Mouse (Mus musculus) liver, embryonic 15.5 days (tissue): ENCODE measurements around the gene Gpc6. TPM values are rescaled to one million over a fixed set of nuclear protein-coding genes. Genes with fewer than 3 reads are reported as not detected.

Experiments
- ATAC-seq: fragments of 200-750 bp; cut with Nextera tagmentation; 2 replicates; pipeline ENCODE4 v1.8.0; 2017; ENCODE audit warnings: moderate number of reproducible peaks, mild to moderate bottlenecking, moderate library complexity; ENCODE audit not compliant: insufficient read depth
- H3K27ac ChIP-seq: fragments of 300-500 bp; sonication (generic); replicated peaks from 2 replicates; pipeline ENCODE4 v1.5.1; 2015; ENCODE audit warnings: mild to moderate bottlenecking, inconsistent platforms
- H3K27me3 ChIP-seq: fragments of 300-500 bp; sonication (generic); 2 replicates; pipeline ENCODE4 v1.6.1; 2015; ENCODE audit warnings: mild to moderate bottlenecking, inconsistent platforms
- H3K36me3 ChIP-seq: fragments of 300-500 bp; sonication (generic); replicated peaks from 2 replicates; pipeline ENCODE4 v1.6.1; 2015; ENCODE audit warnings: moderate library complexity, mild to moderate bottlenecking, inconsistent platforms
- H3K4me1 ChIP-seq: fragments of 300-500 bp; sonication (generic); replicated peaks from 2 replicates; pipeline ENCODE4 v1.6.1; 2015; ENCODE audit warnings: inconsistent platforms
- H3K4me2 ChIP-seq: fragments of 300-500 bp; sonication (generic); 2 replicates; pipeline ENCODE4 v1.6.1; 2015; ENCODE audit warnings: moderate library complexity, mild to moderate bottlenecking, inconsistent platforms
- H3K4me3 ChIP-seq: fragments of 300-500 bp; sonication (generic); replicated peaks from 2 replicates; pipeline ENCODE4 v1.5.1; 2015; ENCODE audit warnings: mild to moderate bottlenecking, inconsistent platforms
- H3K9ac ChIP-seq: fragments of 300-500 bp; sonication (generic); 2 replicates; pipeline ENCODE4 v1.6.1; 2015; ENCODE audit warnings: moderate library complexity, mild to moderate bottlenecking, inconsistent platforms
- H3K9me3 ChIP-seq: fragments of 300-500 bp; sonication (generic); replicated peaks from 2 replicates; pipeline ENCODE4 v1.6.1; 2016; ENCODE audit warnings: inconsistent platforms
- WGBS: fragments of 180-500 bp; shearing (Covaris S2); methylation state at CpG from one replicate; pipeline ENCODE4 v1.1.7; 2015; ENCODE audit warnings: mixed read lengths; ENCODE audit not compliant: insufficient replicate concordance; 5-methylcytosine and 5-hydroxymethylcytosine counted together
- polyA plus RNA-seq: library from polyadenylated mRNA; unstranded; fragments of >200 nt; fragmentation: Nextera tagmentation; extraction: Ambion mirVana; gene quantifications from 2 replicates; pipeline ENCODE4 v1.2.1, GENCODE M21; 2015

Gpc6 gene
- polyA plus RNA-seq, 1 experiment from 2014 or later, result 3.4 TPM

DNA sequence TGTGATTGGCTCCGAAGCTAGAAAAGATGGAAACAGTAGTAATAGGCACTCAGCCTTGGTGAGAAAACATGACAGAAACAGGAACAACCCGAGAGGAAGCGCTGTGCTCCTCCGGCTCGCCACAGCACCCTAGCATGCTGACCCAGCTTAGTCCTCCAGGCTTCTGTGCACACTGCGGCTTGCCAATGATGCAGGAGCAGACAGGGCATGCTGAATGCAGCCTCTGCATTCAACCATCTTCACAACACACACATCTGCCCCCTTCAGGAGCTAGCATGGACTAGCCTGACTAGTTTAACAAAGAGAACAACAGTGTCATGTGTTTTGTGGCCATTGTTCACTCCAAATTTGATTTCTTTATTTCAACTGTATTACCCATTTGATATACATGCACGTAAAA, 226.5 kb downstream of the Gpc6 start:
- Histone ChIP-seq H3K9me3 (no peaks in the 10 kb centered on the region), H3K36me3 (no peaks in the 10 kb centered on the region), H3K4me1 (no peaks in the 10 kb centered on the region), H3K4me3 (no peak overlapping the region), H3K27me3 (no peaks in the 10 kb centered on the region), H3K27ac (no peak overlapping the region), H3K4me2 (no peak overlapping the region), H3K9ac (no peak overlapping the region)
- WGBS, result 62% methylated on average over 7 of the region's 7 CpGs
- no peak for ATAC-seq

DNA sequence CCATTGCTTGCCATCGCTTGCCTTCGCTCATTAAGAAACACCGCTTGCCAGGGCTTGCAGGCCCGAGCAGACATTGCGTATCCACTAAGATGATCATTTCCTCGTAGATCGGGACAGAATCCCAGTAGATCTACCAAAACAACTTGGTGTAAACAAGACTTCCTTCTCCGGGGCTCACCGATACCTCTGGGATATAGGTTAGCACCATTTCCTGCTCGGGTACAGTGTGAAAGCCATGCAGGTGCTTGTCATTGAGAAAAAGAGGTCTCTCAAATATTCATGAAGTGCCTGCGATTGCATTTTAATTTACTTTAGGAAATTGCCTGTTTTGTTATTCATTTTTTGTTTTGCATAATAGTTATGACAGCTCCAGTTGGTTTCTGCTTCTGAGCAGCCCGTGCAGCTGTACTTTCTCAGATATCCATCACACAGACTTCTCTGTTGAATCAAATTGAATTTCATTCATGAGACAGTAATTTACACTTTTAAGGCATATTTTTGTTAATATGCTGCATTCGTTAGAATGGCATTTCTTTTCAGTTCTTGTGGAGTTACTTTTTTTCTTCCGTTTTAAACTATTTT, 230.9 kb downstream of the Gpc6 start:
- Histone ChIP-seq H3K9me3 (no peaks in the 10 kb centered on the region), H3K4me2 (no peak overlapping the region), H3K27ac (no peak overlapping the region), H3K36me3 (no peaks in the 10 kb centered on the region), H3K9ac (no peak overlapping the region), H3K4me3 (no peak overlapping the region), H3K27me3 (no peaks in the 10 kb centered on the region), H3K4me1 (no peaks in the 10 kb centered on the region)
- no peak for ATAC-seq
- WGBS, result 74% methylated on average over 14 of the region's 14 CpGs

DNA sequence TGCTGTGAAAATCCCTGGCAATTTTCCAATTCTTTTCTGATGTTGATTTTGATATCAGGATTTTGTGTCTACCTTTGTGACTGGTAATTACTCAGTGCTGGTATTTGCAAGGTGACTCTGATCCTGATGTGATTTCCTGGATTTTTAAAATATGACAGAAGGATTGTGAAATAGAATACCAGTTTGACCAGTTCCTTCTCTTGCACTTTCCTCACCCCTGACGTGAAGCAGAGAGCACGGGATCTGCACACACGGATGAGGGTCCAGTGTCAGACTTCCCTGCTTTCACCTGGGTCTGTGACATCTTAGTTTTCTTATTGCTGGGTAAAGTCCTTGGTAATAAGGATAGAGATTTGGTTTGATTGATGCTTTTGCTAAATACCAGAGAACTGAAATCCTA, 232.3 kb downstream of the Gpc6 start:
- H3K27me3 ChIP-seq, result no peaks in the 10 kb centered on the region
- H3K4me2 ChIP-seq, result no peak overlapping the region
- no peak overlapping the region for H3K9ac ChIP-seq
- no peaks in the 10 kb centered on the region for H3K36me3 ChIP-seq
- H3K9me3 ChIP-seq, result no peaks in the 10 kb centered on the region
- 68% methylated on average over 3 of the region's 3 CpGs for WGBS
- H3K4me1 ChIP-seq, result no peaks in the 10 kb centered on the region
- H3K27ac ChIP-seq, result no peak overlapping the region
- no peak overlapping the region for H3K4me3 ChIP-seq
- ATAC-seq, result no peak

DNA sequence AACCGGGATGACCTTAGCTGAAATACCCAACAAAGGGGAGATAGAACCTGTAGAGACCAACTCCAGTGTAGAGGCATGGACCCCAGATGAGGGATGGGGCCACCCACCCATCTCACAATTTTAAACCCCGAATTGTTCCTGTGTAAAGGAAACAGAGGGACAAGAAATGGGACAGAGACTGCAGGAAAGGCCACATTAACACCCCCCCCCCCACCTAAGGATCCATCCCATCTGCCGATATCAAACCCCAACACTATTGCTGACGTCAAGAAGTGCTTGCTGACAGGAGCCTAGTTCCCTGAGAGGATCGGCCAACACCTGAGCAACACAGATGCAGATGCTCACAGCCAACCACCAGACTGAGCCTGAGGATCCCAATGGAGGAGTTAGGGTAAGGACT, 241.2 kb downstream of the Gpc6 start:
- no peaks in the 10 kb centered on the region for H3K9me3 ChIP-seq
- no peak overlapping the region for H3K27ac ChIP-seq
- H3K27me3 ChIP-seq, result no peaks in the 10 kb centered on the region
- no peak overlapping the region for H3K4me2 ChIP-seq
- H3K4me3 ChIP-seq, result no peak overlapping the region
- no peaks in the 10 kb centered on the region for H3K4me1 ChIP-seq
- 71% methylated on average over 5 of the region's 5 CpGs for WGBS
- no peak overlapping the region for H3K9ac ChIP-seq
- H3K36me3 ChIP-seq, result no peaks in the 10 kb centered on the region
- ATAC-seq, result no peak

DNA sequence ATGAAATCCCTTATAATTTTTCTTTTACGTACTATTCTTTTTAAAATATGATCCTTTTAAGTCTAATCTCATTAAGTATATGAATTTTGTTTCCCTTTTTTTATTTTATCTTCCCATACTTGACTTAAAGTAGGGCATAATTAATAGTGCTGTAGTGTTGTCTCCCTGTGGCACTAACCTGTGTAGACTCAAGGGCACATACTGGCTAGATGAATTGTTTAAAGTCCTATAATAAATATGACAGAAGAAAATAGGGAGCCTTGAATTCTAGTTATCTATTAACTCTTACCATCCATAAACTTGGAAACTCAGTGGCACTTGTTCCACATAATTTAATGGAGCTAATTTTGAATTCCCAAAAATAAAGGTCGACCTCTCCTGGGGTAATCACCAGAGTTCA, 268.2 kb downstream of the Gpc6 start:
- Histone ChIP-seq H3K27me3 (no peaks in the 10 kb centered on the region), H3K27ac (no peak overlapping the region), H3K4me3 (no peak overlapping the region), H3K9me3 (no peaks in the 10 kb centered on the region), H3K9ac (no peak overlapping the region), H3K4me1 (no peaks in the 10 kb centered on the region), H3K36me3 (no peaks in the 10 kb centered on the region), H3K4me2 (no peak overlapping the region)
- WGBS, result 59% methylated on average over 2 of the region's 2 CpGs
- no peak for ATAC-seq

DNA sequence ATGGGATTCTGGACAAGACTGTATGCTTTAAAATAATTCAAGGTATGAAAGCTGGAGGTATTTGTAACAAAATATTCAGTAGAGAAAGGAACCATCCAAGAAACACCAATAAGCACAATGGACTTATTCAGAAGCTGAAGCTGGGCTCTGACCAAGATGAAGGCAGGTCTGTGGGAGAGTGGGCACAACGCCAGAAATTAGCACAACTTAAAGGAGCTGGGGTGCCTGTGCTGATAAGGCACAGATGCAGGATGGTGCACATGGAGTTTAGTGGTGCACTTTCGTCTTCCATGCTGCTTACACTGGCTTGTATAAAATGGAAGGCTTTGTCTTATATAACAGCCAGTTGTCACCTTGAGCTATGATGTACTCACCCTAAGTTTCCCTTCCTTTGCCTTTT, 276.9 kb downstream of the Gpc6 start:
- H3K4me2 ChIP-seq, result no peak overlapping the region
- no peak overlapping the region for H3K27ac ChIP-seq
- no peaks in the 10 kb centered on the region for H3K27me3 ChIP-seq
- H3K4me1 ChIP-seq, result no peaks in the 10 kb centered on the region
- ATAC-seq, result no peak
- H3K9me3 ChIP-seq, result no peaks in the 10 kb centered on the region
- H3K36me3 ChIP-seq, result no peaks in the 10 kb centered on the region
- 48% methylated on average over 2 of the region's 2 CpGs for WGBS
- no peak overlapping the region for H3K9ac ChIP-seq
- H3K4me3 ChIP-seq, result no peak overlapping the region

DNA sequence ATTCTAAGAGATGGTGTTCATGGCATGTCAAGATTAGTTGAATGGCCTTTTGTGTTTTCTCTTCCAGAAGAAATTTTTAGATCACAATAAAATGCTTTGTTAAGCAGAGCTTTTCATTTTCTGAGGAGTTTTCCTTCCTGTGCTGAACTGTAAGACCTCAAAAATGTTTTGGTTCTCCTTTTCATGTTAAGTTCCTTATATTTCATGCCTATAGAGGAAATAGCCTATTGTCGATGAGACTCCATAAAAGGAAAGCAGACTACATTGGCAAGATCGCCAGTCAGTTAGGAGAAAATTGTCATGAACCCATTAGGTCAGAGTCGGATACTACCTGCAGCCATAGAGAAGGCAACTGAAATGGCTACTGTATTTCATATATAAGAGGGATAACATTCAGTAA, 278.8 kb downstream of the Gpc6 start:
- Histone ChIP-seq H3K9ac (no peak overlapping the region), H3K27me3 (no peaks in the 10 kb centered on the region), H3K27ac (no peak overlapping the region), H3K4me1 (no peaks in the 10 kb centered on the region), H3K36me3 (no peaks in the 10 kb centered on the region), H3K4me2 (no peak overlapping the region), H3K4me3 (no peak overlapping the region), H3K9me3 (no peaks in the 10 kb centered on the region)
- 32% methylated on average over 3 of the region's 3 CpGs for WGBS
- no peak for ATAC-seq

DNA sequence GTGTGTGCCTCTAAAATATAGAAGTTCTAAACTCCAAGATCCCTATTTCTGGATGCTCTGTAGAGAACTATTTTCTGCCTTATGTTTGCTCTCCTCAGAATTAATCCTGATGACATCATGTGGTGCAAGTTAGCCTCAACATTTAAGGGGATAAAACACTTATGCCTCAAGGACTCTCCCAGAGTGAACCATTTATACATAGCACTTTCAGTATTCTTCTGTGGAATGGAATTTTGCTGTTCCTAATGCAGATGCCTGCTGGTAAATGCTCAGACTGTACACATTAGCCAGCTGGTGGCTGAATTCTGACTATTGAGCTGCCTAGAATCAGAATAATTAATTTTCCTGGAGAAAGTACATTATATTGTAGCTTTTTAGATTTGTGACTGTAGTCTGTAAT, 289.3 kb downstream of the Gpc6 start:
- Histone ChIP-seq H3K9me3 (no peaks in the 10 kb centered on the region), H3K27me3 (no peaks in the 10 kb centered on the region), H3K4me2 (no peak overlapping the region), H3K36me3 (no peaks in the 10 kb centered on the region), H3K4me1 (no peaks in the 10 kb centered on the region), H3K9ac (no peak overlapping the region), H3K4me3 (no peak overlapping the region), H3K27ac (no peak overlapping the region)
- no peak for ATAC-seq

DNA sequence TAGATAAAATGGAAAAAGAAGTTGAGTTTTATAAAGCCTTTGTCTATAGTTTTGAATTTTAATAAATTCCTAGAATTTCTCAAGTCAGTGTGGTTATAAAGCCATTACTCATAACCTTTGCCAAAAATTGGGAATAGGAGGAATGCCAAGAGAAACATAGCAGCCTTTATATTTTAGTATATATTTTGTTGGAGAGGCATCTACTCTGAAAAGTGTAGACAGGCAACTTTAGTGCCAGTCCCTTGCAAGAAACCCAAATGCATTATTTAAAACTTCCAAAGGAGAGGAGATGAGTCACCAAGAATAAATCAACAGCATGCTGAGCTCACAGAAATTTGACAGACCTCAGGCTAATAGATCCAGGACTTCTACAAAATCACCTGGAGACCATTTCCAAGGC, 301.8 kb downstream of the Gpc6 start:
- Histone ChIP-seq H3K36me3 (no peaks in the 10 kb centered on the region), H3K9me3 (no peaks in the 10 kb centered on the region), H3K27me3 (no peaks in the 10 kb centered on the region), H3K4me1 (no peaks in the 10 kb centered on the region), H3K9ac (no peak overlapping the region), H3K27ac (no peak overlapping the region), H3K4me3 (no peak overlapping the region), H3K4me2 (no peak overlapping the region)
- ATAC-seq, result no peak

DNA sequence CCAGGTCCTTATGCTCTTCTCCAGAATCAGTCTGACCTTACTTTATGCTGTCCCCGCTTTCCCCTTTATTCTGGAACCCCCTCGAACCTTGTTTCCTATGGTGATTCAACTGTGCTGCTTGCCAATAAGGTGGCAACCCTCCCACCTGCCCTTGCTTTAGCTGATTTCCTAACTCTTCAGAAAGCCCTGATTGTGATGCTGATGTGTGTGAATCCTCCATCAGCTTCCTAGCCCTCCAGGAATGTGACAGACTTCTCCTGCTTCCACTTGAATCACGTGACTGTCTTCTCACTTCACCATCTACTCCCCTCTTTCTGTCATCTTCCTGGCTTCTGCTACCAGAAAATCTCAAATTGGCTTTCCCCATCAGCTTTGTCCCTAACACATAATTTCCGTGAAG, 305.4 kb downstream of the Gpc6 start:
- Histone ChIP-seq H3K4me1 (no peaks in the 10 kb centered on the region), H3K4me2 (no peak overlapping the region), H3K36me3 (no peaks in the 10 kb centered on the region), H3K27ac (no peak overlapping the region), H3K4me3 (no peak overlapping the region), H3K9me3 (no peaks in the 10 kb centered on the region), H3K9ac (no peak overlapping the region), H3K27me3 (no peaks in the 10 kb centered on the region)
- 48% methylated on average over 4 of the region's 4 CpGs for WGBS
- no peak for ATAC-seq

DNA sequence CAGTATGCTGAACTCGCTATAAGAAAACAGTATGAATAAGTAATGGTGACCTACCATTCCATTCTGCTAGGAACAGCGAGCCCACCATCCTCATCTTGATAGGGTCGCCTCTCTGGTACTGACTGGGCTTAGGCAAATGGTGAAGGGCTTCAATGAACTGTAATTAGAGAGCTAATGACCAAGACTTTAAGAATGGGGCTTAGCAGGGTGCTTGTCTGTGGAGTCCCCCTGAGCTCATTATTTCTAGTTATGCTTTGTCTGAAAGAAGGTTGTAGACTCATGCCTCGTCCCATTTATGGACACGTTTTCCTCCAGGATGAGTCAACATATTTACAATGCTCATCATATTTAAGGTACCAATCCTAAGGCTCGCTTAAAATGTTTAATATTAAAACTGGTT, 313.1 kb downstream of the Gpc6 start:
- no peak overlapping the region for H3K27ac ChIP-seq
- 60% methylated on average over 6 of the region's 6 CpGs for WGBS
- no peaks in the 10 kb centered on the region for H3K4me1 ChIP-seq
- no peak for ATAC-seq
- no peaks in the 10 kb centered on the region for H3K9me3 ChIP-seq
- no peaks in the 10 kb centered on the region for H3K27me3 ChIP-seq
- H3K4me3 ChIP-seq, result no peak overlapping the region
- no peak overlapping the region for H3K4me2 ChIP-seq
- no peaks in the 10 kb centered on the region for H3K36me3 ChIP-seq
- no peak overlapping the region for H3K9ac ChIP-seq

DNA sequence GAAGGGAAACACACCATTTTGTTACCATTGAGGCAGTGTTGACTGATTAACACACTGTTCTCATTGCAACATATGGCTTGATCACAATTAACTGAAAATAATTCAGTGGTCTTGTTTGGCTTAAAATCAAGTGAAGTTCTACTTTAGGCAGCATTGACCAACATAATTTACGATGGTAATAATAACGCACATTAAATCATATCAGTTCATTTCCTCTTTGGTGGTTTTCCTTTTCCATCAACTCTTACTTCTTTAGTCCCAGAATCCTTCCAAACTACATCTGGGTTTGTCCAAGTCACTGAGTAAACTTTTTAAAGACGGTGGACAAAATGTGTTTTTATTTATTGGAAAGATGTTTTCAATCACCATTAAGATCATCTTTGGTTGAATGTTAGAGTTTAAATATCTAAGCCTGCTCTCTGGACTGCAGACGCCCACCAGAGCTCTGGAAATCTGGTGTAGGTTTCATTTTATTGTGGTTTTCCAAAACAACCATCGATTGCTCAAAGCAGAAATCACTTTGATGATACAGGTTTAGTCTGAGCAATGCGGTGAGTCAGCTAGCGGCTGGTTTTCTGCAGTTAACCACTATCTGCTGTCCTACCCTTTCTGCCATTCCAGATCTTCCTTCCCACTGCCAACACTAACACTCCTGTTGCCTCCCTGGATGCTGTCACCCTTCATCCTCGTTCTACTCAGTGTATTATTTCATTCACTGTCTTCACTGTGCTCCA, 314.7 kb downstream of the Gpc6 start:
- no peak overlapping the region for H3K4me3 ChIP-seq
- H3K27ac ChIP-seq, result no peak overlapping the region
- no peaks in the 10 kb centered on the region for H3K36me3 ChIP-seq
- no peak overlapping the region for H3K9ac ChIP-seq
- no peaks in the 10 kb centered on the region for H3K4me1 ChIP-seq
- no peaks in the 10 kb centered on the region for H3K9me3 ChIP-seq
- H3K4me2 ChIP-seq, result no peak overlapping the region
- no peak for ATAC-seq
- no peaks in the 10 kb centered on the region for H3K27me3 ChIP-seq
- 62% methylated on average over 8 of the region's 8 CpGs for WGBS
